Mouse (Mus musculus) bone marrow macrophage, adult 2 months (primary cell): Measurements from ENCODE around the gene Enpp3. TPM values are rescaled to one million over a fixed set of nuclear protein-coding genes. Genes with fewer than 3 reads are reported as not detected.

ENCODE experiments used
- H3K27ac ChIP-seq: 2 replicates; pipeline ENCODE4 v1.5.1; 2012; ENCODE audit warnings: low read depth, low read length; ENCODE audit not compliant: insufficient read depth
- H3K4me1 ChIP-seq: 2 replicates; pipeline ENCODE4 v1.6.1; 2012; ENCODE audit warnings: low read length; ENCODE audit not compliant: control insufficient read depth, insufficient read depth
- H3K4me3 ChIP-seq: 2 replicates; pipeline ENCODE4 v1.5.1; 2012; ENCODE audit warnings: mild to moderate bottlenecking, low read length, moderate library complexity; ENCODE audit not compliant: insufficient read depth
- CTCF ChIP-seq: IDR thresholded peaks from 2 replicates; pipeline ENCODE4 v1.5.1; 2012; ENCODE audit warnings: low read depth, mild to moderate bottlenecking, low read length, moderate library complexity
- POLR2A ChIP-seq: IDR thresholded peaks from 2 replicates; pipeline ENCODE4 v1.6.1; 2012; ENCODE audit warnings: mild to moderate bottlenecking, low read depth, low read length, borderline replicate concordance
- polyA plus RNA-seq: library from polyadenylated mRNA; stranded (reverse); fragments of >200 nt; gene quantifications from 2 replicates; pipeline ENCODE4 v1.2.4, GENCODE M21; 2012; ENCODE audit not compliant: missing spikeins, insufficient read depth, insufficient read length

The Enpp3 gene
- polyA plus RNA-seq: not detected in 2 replicates

- Histone ChIP-seq H3K4me3 (no peak within 1 kb of the TSS), H3K4me1 (no peaks in the 10 kb centered on the region), H3K27ac (no peak within 1 kb of the TSS)
- no peak for TF ChIP-seq POLR2A
- no peak for TF ChIP-seq CTCF
Observed at GRCm38 (mm10) chr10:24842676-24843075, at the start of gene Enpp3. Gene Enpp3, minus strand, starts transcription at chr10:24842823.

GRCm38 (mm10) chr10:24888343-24888742 lies 45.7 kb upstream of the Enpp3 start:
- H3K4me1 ChIP-seq: 0 out of 2 replicates have a peak, but pooled peaks cover 2% of the 10 kb centered on the region
- TF ChIP-seq POLR2A: no peak
- no peak for TF ChIP-seq CTCF
- no peak overlapping the region for H3K27ac ChIP-seq
- H3K4me3 ChIP-seq: no peak overlapping the region

- Histone ChIP-seq H3K27ac (no peak overlapping the region), H3K4me1 (0 out of 2 replicates have a peak, but pooled peaks cover 2% of the 10 kb centered on the region), H3K4me3 (no peak overlapping the region)
- no peak for TF ChIP-seq CTCF
- no peak for TF ChIP-seq POLR2A
Observed at GRCm38 (mm10) chr10:24886008-24886407, 43.4 kb upstream of the Enpp3 start.

- Histone ChIP-seq H3K27ac (no peak overlapping the region), H3K4me1 (peaks cover 2% of the 10 kb centered on the region; the same call in 1 of the 2 replicates), H3K4me3 (no peak overlapping the region)
- TF ChIP-seq POLR2A (no peak), CTCF (peak; percentile 45)
Observed at GRCm38 (mm10) chr10:24873624-24874023, 31.0 kb upstream of the Enpp3 start.

GRCm38 (mm10) chr10:24869760-24870290 lies 27.2 kb upstream of the Enpp3 start, which contains the start of gene Med23:
Gene Med23, plus strand, starts transcription at chr10:24869986.
- Histone ChIP-seq H3K27ac (no peak within 1 kb of the TSS), H3K4me3 (peak within 1 kb of the TSS; percentile 80), H3K4me1 (peaks cover 2% of the 10 kb centered on the region; the same call in 1 of the 2 replicates)
- peak; percentile 67 for TF ChIP-seq CTCF
- no peak for TF ChIP-seq POLR2A

GRCm38 (mm10) chr10:24864434-24864833 lies 21.8 kb upstream of the Enpp3 start:
- Histone ChIP-seq H3K4me3 (no peak overlapping the region), H3K4me1 (no peaks in the 10 kb centered on the region), H3K27ac (no peak overlapping the region)
- no peak for TF ChIP-seq CTCF
- TF ChIP-seq POLR2A: no peak

- no peak overlapping the region for H3K27ac ChIP-seq
- TF ChIP-seq CTCF (no peak), POLR2A (no peak)
- H3K4me1 ChIP-seq: no peaks in the 10 kb centered on the region
- no peak overlapping the region for H3K4me3 ChIP-seq
Observed at GRCm38 (mm10) chr10:24863146-24863545, 20.5 kb upstream of the Enpp3 start.

GRCm38 (mm10) chr10:24841998-24842397 lies 625 bp downstream of the Enpp3 start:
- no peaks in the 10 kb centered on the region for H3K4me1 ChIP-seq
- H3K4me3 ChIP-seq: no peak overlapping the region

GRCm38 (mm10) chr10:24840795-24841194 lies 1.8 kb downstream of the Enpp3 start:
- H3K27ac ChIP-seq: no peak overlapping the region
- H3K4me3 ChIP-seq: no peak overlapping the region
- no peaks in the 10 kb centered on the region for H3K4me1 ChIP-seq
- TF ChIP-seq POLR2A (no peak), CTCF (no peak)

More at GRCm38 (mm10) chr10:24841998-24842397, 625 bp downstream of the Enpp3 start:
- TF ChIP-seq CTCF (no peak), POLR2A (no peak)
- H3K27ac ChIP-seq: no peak overlapping the region

- no peaks in the 10 kb centered on the region for H3K4me1 ChIP-seq
- TF ChIP-seq POLR2A (no peak), CTCF (no peak)
- H3K4me3 ChIP-seq: no peak overlapping the region
- H3K27ac ChIP-seq: no peak overlapping the region
Observed at GRCm38 (mm10) chr10:24836366-24837038, 6.1 kb downstream of the Enpp3 start.
